Mouse (Mus musculus): ENCODE measurements around the gene Sytl1.

Gene Sytl1

GRCm38 (mm10) chr4:133218745-133219144, 44.2 kb downstream of the Sytl1 start:
- no peak for ATAC-seq (ENCODE audit: insufficient number of reproducible peaks, low FRiP score, low TSS enrichment)

GRCm38 (mm10) chr4:133217641-133218040, 45.3 kb downstream of the Sytl1 start:
- ATAC-seq (ENCODE audit: insufficient number of reproducible peaks, low FRiP score, low TSS enrichment): no peak

DNA sequence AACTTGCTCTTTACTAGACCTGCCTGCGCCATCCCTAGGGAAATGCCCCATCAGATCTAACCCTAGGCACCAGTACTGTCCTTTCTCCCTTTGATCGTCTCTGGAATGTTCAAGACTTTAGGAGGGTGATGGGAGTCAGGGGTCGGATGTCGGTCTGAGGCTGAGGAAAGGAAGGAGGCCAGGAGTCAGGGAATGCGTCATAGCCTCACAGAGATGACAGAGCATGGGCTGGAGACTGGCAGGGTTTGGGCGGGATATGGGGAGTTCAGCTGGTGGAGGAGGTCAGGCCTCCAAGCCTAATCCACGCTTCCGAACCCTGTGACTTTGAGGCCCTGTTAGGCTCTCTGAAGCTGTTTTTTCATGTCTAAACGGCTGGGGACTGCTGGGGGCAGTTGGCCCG, 49.3 kb downstream of the Sytl1 start:
- ATAC-seq (ENCODE audit: insufficient number of reproducible peaks, low FRiP score, low TSS enrichment): no peak

DNA sequence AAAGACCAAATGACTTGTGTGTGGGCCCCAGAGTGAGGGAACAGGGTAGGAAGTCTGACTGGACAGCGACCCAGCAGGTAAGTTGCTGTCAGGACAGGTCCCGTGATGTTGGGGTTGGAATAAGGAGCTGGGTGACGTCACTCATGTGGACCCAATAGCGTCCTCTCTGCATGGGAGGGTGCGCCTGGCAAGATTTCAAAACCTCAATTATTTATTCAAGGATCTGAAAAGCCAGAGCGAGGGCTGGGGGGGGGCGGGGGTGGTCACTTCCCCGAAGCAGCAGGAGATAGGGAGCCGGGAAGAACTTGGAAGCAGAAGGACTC, 49.7 kb downstream of the Sytl1 start:
- ATAC-seq (ENCODE audit: insufficient number of reproducible peaks, low FRiP score, low TSS enrichment): no peak

DNA sequence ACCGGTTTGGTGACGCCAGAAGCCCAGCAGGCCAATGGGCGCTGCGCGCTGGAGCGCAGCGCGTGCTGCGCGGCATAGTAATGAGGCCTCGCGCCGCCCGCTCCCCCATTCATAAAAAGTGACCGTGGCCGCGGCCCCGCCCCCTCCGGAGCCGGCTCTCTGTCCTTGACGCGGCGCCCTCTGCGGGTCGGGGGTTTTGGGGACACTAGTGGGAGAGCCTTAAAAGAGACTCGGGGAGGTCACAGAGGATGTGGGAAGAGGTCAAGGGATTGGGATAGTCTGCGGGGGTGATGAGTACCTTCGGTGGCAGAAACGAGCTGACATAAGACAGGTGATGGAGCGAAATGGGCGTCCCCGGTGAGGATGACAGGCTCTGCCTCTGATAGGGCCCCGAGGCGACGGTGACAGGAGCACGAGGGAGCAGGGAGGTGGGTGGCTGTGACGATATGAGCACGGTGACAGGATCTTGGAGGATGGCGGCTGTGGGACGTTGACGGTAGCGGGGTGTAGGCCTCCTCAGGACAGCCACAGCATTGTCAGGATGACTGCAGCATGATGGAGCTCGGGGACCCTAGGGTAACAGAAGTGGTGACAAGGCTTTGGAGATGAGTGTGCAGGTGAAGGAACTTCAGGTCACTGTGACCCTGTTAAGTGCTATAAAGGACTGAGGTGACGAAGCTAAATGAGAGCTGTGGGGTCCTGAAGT, 50.2 kb downstream of the Sytl1 start:
- peak; percentile 56 for ATAC-seq (ENCODE audit: insufficient number of reproducible peaks, low FRiP score, low TSS enrichment)

DNA sequence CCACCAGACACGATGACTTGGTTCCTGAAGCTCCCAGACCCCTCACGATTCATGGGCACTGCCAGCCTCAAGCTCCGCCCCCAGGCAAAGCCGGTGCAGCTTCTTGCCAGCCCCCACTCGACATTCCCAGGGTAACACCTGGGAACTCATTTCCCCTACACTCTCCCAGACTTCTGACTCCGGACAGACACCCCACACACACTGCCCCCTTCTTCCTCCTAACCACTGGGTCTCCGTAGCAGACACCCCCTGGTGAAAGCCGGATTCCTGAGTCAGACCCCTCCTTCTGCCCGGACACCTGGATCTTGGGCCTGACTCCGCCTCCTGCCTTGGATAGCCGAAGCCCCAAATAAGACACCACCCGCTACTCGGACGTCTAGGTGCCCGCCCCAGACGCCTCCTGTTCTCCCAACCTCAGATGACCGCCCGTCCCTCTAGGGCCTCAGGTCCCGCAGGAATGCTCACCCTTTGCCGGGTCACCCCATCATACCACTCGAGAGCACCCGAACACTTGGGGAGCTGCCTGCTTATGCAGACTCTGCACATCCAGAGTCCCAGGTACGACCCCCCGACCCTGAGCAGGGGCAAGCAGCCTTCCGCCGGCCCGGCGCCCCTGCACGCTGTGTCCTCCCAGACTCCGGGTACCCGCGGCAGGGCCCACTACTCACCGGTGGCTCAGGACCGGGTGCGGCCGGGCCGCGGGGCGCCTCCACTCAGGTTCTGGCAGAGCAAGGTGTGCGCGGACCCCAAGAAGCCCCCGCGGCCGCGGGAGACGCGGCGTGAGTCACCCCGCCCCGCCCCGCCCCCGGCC, 51.0 kb downstream of the Sytl1 start, which contains the start of the genes Cd164l2 and Gpr3:
Cd164l2 (plus strand) TSS at position 381 of the 811 bp plus-strand sequence.
Gpr3 (minus strand) TSS at position 786 of the 811 bp plus-strand sequence.
- peak; percentile 16; the same call in 1 of the 2 replicates for ATAC-seq (ENCODE audit: insufficient number of reproducible peaks, low FRiP score, low TSS enrichment)

DNA sequence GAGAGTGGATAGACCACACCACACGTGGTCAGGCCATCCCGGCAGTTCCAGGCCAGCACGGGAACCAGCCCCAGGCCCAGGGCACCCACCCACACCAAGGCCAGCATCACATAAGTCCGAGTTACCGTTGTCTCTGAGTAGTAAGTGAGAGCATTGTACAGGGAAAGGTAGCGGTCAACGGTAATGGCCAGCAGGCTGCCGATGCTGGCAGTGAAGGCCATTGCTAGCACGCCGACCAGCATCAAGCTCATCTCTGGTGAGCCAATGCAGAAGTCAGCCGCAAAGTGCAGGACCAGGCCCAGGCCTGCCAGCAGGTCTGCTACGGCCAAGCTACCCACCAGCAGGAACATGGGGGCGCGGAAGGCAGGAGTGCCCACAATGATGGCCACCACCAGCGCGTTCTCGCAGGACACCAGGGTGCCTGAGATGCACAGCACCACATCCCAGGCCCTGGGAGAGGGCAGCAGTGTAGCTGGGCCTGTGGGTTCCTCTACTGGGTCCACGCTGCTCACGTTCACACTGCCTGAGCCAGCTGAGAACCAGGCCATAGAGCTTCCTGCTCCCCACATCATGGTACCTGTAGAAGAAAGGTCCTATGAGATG, 52.0 kb downstream of the Sytl1 start:
- ATAC-seq (ENCODE audit: insufficient number of reproducible peaks, low FRiP score, low TSS enrichment): no peak

DNA sequence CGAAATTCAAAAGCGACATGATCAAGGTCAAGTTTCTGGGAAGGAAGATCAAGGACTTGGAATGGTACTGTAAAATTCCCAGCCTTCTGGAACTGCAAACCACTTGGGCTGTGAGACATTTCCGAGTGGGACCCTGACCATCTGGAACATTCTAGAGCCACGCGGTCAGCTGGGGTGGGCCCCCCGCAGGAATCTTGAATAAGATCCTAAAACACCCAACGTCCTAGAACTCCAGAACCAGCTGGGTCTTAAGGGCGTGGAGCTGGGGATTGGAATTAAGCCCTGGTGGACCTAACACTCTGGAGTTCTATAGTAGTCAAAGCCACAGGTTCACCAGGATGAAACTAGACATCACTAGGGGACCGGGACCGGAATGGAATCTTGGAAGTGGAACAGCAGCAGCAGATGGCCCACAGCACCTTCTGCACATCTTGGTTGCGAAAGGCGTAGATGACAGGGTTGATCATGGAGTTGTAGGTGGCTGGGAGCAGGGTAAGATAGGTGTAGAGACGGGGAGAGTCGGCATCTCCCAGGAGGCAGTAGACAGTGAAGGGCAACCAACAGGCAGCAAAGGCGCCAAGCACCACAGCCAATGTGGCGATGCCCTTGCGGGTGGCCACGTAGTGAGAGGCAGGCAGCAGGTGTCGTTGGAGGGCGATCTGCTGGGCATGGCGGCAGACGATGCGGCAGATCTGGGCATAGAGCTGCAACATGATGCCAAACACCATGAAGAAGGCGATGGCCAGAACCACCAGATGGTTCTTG, 52.7 kb downstream of the Sytl1 start:
- ATAC-seq (ENCODE audit: insufficient number of reproducible peaks, low FRiP score, low TSS enrichment): no peak

GRCm38 (mm10) chr4:133209366-133209765, 53.5 kb downstream of the Sytl1 start:
- ATAC-seq (ENCODE audit: insufficient number of reproducible peaks, low FRiP score, low TSS enrichment): 0 out of 2 replicates have a peak, but pooled peaks have one; percentile 9

DNA sequence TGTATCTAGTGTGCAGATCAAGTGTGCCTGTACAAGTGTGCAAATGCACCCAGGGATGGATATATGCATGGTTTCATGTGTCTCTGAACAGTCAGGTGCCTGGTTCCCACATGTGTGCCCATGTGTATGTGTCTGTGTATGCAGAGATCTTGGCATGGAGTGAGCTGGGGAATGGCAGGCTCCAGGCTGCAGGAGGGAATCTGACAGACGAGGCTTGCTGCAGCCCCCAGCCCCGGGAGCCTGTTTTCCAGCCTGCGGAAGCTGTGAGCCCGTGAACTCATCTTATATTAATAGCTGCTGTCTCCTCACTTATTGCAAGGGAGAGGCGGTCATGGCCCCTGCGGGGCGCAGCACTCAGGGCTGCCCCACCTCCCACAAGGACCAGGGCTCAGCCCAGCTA, 58.5 kb downstream of the Sytl1 start:
- no peak for ATAC-seq (ENCODE audit: insufficient number of reproducible peaks, low FRiP score, low TSS enrichment)

- ATAC-seq (ENCODE audit: insufficient number of reproducible peaks, low FRiP score, low TSS enrichment): no peak
These were observed 59.3 kb downstream of the Sytl1 start for GRCm38 (mm10) chr4:133203591-133203990.
